31 mouse cellular contexts compared by ENCODE assay signal in genomic region chr13:57688926-57689325, GRCm38 (mm10).
DNase-seq lines count a peak whose midpoint lies in the region; ATAC-seq and TF ChIP-seq lines count a peak whose summit lies in the region.
"Had no signal": no experiment of that assay in that cellular context is flagged by ENCODE, and none has a peak within 500 bp of the region (broad histone marks: within the 10 kb centered on the region; RNA-seq: fewer than 3 reads in every experiment).

No protein-coding gene starts in this region.

- no peak for DNase-seq in heart, embryonic 10.5 days (ENCODE audit: low spot score)
- peak; percentile 41 for DNase-seq in liver
- no peak for DNase-seq in liver, postnatal 0 days
- DNase-seq in limb, embryonic 10.5 days (ENCODE audit: low spot score), result no peak
- DNase-seq in liver, embryonic 13.5 days, result no peak
- no peak for DNase-seq in midbrain, embryonic 11.5 days (ENCODE audit: low spot score, missing footprints)
- DNase-seq in urinary bladder, postnatal 14 days (ENCODE audit: low spot score), result no peak
- DNase-seq: adrenal gland, postnatal 10 days; adrenal gland, postnatal 36 days; B cell, adult 2 months; cerebellum, adult 11 months; cerebellum, adult 2 months; cerebellum, adult 9-11 months; cerebellum, postnatal 36 days; embryo, embryonic 11 days; gastrocnemius, postnatal 25 days; heart, postnatal 10 days; heart, postnatal 36 days had no signal

- no peaks in the 10 kb centered on the region for H3K9me3 ChIP-seq in heart, embryonic 10.5 days
- no peaks in the 10 kb centered on the region for H3K9me3 ChIP-seq in heart, embryonic 12.5 days (replicated peaks)
- no peaks in the 10 kb centered on the region for H3K9me3 ChIP-seq in liver, postnatal 0 days (ENCODE audit: low read length)
- H3K9me3 ChIP-seq in limb, embryonic 10.5 days (replicated peaks), result no peaks in the 10 kb centered on the region
- no peaks in the 10 kb centered on the region for H3K9me3 ChIP-seq in liver, embryonic 13.5 days (replicated peaks)
- H3K9me3 ChIP-seq in midbrain, embryonic 11.5 days (ENCODE audit: control insufficient read depth, low read length), result no peaks in the 10 kb centered on the region
- H3K9me3 ChIP-seq: embryonic facial prominence, embryonic 10.5 days; embryonic facial prominence, embryonic 13.5 days; forebrain, embryonic 12.5 days; forebrain, embryonic 15.5 days; heart, embryonic 15.5 days; hindbrain, embryonic 10.5 days; hindbrain, embryonic 13.5 days had no signal

- no peak overlapping the region for H3K9ac ChIP-seq in heart, embryonic 12.5 days
- no peak overlapping the region for H3K9ac ChIP-seq in liver, postnatal 0 days (replicated peaks)
- H3K9ac ChIP-seq in liver, embryonic 13.5 days, result peak overlapping the region; percentile 49; the same call in 1 of the 2 replicates
- H3K9ac ChIP-seq in midbrain, embryonic 11.5 days (ENCODE audit: low read length), result no peak overlapping the region
- H3K9ac ChIP-seq: embryonic facial prominence, embryonic 13.5 days; forebrain, embryonic 12.5 days; forebrain, embryonic 15.5 days; heart, embryonic 15.5 days; hindbrain, embryonic 13.5 days had no signal

- H3K27me3 ChIP-seq in heart, embryonic 10.5 days (ENCODE audit: insufficient read depth, poor library complexity, severe bottlenecking), result peaks cover 3% of the 10 kb centered on the region
- H3K27me3 ChIP-seq in heart, embryonic 12.5 days (replicated peaks), result peaks cover 5% of the 10 kb centered on the region; the same call in 1 of the 2 replicates
- no peaks in the 10 kb centered on the region for H3K27me3 ChIP-seq in liver, postnatal 0 days (ENCODE audit: insufficient read depth, low read length)
- H3K27me3 ChIP-seq in limb, embryonic 10.5 days (ENCODE audit: low read depth, poor library complexity, severe bottlenecking), result no peaks in the 10 kb centered on the region
- H3K27me3 ChIP-seq in liver, embryonic 13.5 days, result no peaks in the 10 kb centered on the region
- no peaks in the 10 kb centered on the region for H3K27me3 ChIP-seq in midbrain, embryonic 11.5 days (ENCODE audit: control insufficient read depth, insufficient read depth, low read length)
- H3K27me3 ChIP-seq: CH12.LX; embryonic facial prominence, embryonic 13.5 days; forebrain, embryonic 12.5 days; forebrain, embryonic 15.5 days; hindbrain, embryonic 13.5 days had no signal

- WGBS in heart, embryonic 10.5 days, result 51% methylated on average over 5 of the region's 5 CpGs
- 45% methylated on average over 5 of the region's 5 CpGs for WGBS in heart, embryonic 12.5 days
- WGBS in liver, postnatal 0 days (ENCODE audit: insufficient replicate concordance), result 45% methylated on average over 5 of the region's 5 CpGs
- WGBS in limb, embryonic 10.5 days, result 83% methylated on average over 5 of the region's 5 CpGs
- 24% methylated on average over 5 of the region's 5 CpGs for WGBS in liver, embryonic 13.5 days (ENCODE audit: insufficient replicate concordance)
- 78% methylated on average over 5 of the region's 5 CpGs for WGBS in midbrain, embryonic 11.5 days

- H3K4me2 ChIP-seq in heart, embryonic 12.5 days, result no peak overlapping the region
- H3K4me2 ChIP-seq in liver, postnatal 0 days (ENCODE audit: low read depth, low read length), result no peak overlapping the region
- no peak overlapping the region for H3K4me2 ChIP-seq in liver, embryonic 13.5 days
- no peak overlapping the region for H3K4me2 ChIP-seq in midbrain, embryonic 11.5 days
- H3K4me2 ChIP-seq: embryonic facial prominence, embryonic 13.5 days; forebrain, embryonic 12.5 days; forebrain, embryonic 15.5 days; heart, embryonic 15.5 days; hindbrain, embryonic 13.5 days had no signal

- H3K27ac ChIP-seq in heart, embryonic 10.5 days, result peak overlapping the region; percentile 59; the same call in 1 of the 2 replicates
- H3K27ac ChIP-seq in heart, embryonic 12.5 days (ENCODE audit: poor library complexity, severe bottlenecking), result no peak overlapping the region
- H3K27ac ChIP-seq in liver, postnatal 0 days (ENCODE audit: low read depth), result no peak overlapping the region
- H3K27ac ChIP-seq in limb, embryonic 10.5 days, result 0 out of 2 replicates have a peak overlapping the region, but pooled peaks have one; percentile 25
- peak overlapping the region; percentile 63 for H3K27ac ChIP-seq in liver, embryonic 13.5 days
- H3K27ac ChIP-seq in midbrain, embryonic 11.5 days (ENCODE audit: low read depth, low read length), result no peak overlapping the region
- H3K27ac ChIP-seq: embryonic facial prominence, embryonic 10.5 days; embryonic facial prominence, embryonic 13.5 days; forebrain, embryonic 12.5 days; forebrain, embryonic 15.5 days; heart, embryonic 15.5 days; hindbrain, embryonic 10.5 days; hindbrain, embryonic 13.5 days had no signal

- H3K4me3 ChIP-seq in heart, embryonic 10.5 days, result no peak overlapping the region
- H3K4me3 ChIP-seq in heart, embryonic 12.5 days, result no peak overlapping the region
- H3K4me3 ChIP-seq in liver, postnatal 0 days (ENCODE audit: low read depth, low read length), result no peak overlapping the region
- H3K4me3 ChIP-seq in limb, embryonic 10.5 days, result no peak overlapping the region
- no peak overlapping the region for H3K4me3 ChIP-seq in liver, embryonic 13.5 days (replicated peaks)
- no peak overlapping the region for H3K4me3 ChIP-seq in midbrain, embryonic 11.5 days (ENCODE audit: low read depth, low read length)
- H3K4me3 ChIP-seq: embryonic facial prominence, embryonic 10.5 days; embryonic facial prominence, embryonic 13.5 days; erythroblast, embryonic 14.5 days; forebrain, embryonic 12.5 days; forebrain, embryonic 15.5 days; heart, embryonic 15.5 days; hindbrain, embryonic 10.5 days; hindbrain, embryonic 13.5 days had no signal

- no peaks in the 10 kb centered on the region for H3K36me3 ChIP-seq in heart, embryonic 10.5 days
- H3K36me3 ChIP-seq in heart, embryonic 12.5 days, result no peaks in the 10 kb centered on the region
- H3K36me3 ChIP-seq in liver, postnatal 0 days (replicated peaks; ENCODE audit: insufficient read depth, low read length), result no peaks in the 10 kb centered on the region
- no peaks in the 10 kb centered on the region for H3K36me3 ChIP-seq in limb, embryonic 10.5 days
- H3K36me3 ChIP-seq in liver, embryonic 13.5 days, result no peaks in the 10 kb centered on the region
- H3K36me3 ChIP-seq in midbrain, embryonic 11.5 days (ENCODE audit: control insufficient read depth, insufficient read depth, low read length), result no peaks in the 10 kb centered on the region
- H3K36me3 ChIP-seq: embryonic facial prominence, embryonic 10.5 days; embryonic facial prominence, embryonic 13.5 days; forebrain, embryonic 12.5 days; forebrain, embryonic 15.5 days; G1E; heart, embryonic 15.5 days; hindbrain, embryonic 10.5 days; hindbrain, embryonic 13.5 days had no signal

- peaks cover 11% of the 10 kb centered on the region; the same call in 1 of the 2 replicates for H3K4me1 ChIP-seq in heart, embryonic 10.5 days
- H3K4me1 ChIP-seq in heart, embryonic 12.5 days (replicated peaks), result peaks cover 4% of the 10 kb centered on the region; the same call in 1 of the 2 replicates
- no peaks in the 10 kb centered on the region for H3K4me1 ChIP-seq in liver, postnatal 0 days (ENCODE audit: insufficient read depth)
- H3K4me1 ChIP-seq in limb, embryonic 10.5 days, result 0 out of 2 replicates have a peak, but pooled peaks cover 8% of the 10 kb centered on the region
- H3K4me1 ChIP-seq in liver, embryonic 13.5 days (replicated peaks), result peaks cover 35% of the 10 kb centered on the region
- H3K4me1 ChIP-seq in midbrain, embryonic 11.5 days (ENCODE audit: control insufficient read depth, insufficient read depth, low read length), result peaks cover 4% of the 10 kb centered on the region; the same call in 1 of the 2 replicates
- H3K4me1 ChIP-seq: embryonic facial prominence, embryonic 13.5 days had no signal

- ATAC-seq in heart, embryonic 12.5 days (ENCODE audit: insufficient number of reproducible peaks, low FRiP score), result no peak
- no peak for ATAC-seq in liver, postnatal 0 days
- peak; percentile 81 for ATAC-seq in liver, embryonic 13.5 days (ENCODE audit: low read depth)
- no peak for ATAC-seq in midbrain, embryonic 11.5 days (ENCODE audit: low FRiP score)
- ATAC-seq: forebrain, embryonic 15.5 days; hindbrain, embryonic 16.5 days; Patski had no signal

- no peak for TF ChIP-seq CTCF in liver, postnatal 0 days (IDR thresholded peaks at IDR 0.05; ENCODE audit: low read depth)

- no peak for TF ChIP-seq EP300 in liver, postnatal 0 days (IDR thresholded peaks at IDR 0.05; ENCODE audit: low read depth)

Comparison
In these comparisons a context has a peak if more than half of its experiments do, and no peak if none do; other contexts are left out.
1. H3K27ac ChIP-seq: peak in heart, embryonic 10.5 days (single experiment), limb, embryonic 10.5 days (single experiment) and liver, embryonic 13.5 days (single experiment); none in heart, embryonic 12.5 days (single experiment), liver, postnatal 0 days (single experiment) and midbrain, embryonic 11.5 days (single experiment).